Mouse (Mus musculus): Measurements from ENCODE around the gene Dnajb1.
"Not testable (repeated sequence)": the region's sequence is repeated elsewhere in the genome, so short reads cannot be mapped to it uniquely, and the experiment has no call there.

Gene Dnajb1

DNA sequence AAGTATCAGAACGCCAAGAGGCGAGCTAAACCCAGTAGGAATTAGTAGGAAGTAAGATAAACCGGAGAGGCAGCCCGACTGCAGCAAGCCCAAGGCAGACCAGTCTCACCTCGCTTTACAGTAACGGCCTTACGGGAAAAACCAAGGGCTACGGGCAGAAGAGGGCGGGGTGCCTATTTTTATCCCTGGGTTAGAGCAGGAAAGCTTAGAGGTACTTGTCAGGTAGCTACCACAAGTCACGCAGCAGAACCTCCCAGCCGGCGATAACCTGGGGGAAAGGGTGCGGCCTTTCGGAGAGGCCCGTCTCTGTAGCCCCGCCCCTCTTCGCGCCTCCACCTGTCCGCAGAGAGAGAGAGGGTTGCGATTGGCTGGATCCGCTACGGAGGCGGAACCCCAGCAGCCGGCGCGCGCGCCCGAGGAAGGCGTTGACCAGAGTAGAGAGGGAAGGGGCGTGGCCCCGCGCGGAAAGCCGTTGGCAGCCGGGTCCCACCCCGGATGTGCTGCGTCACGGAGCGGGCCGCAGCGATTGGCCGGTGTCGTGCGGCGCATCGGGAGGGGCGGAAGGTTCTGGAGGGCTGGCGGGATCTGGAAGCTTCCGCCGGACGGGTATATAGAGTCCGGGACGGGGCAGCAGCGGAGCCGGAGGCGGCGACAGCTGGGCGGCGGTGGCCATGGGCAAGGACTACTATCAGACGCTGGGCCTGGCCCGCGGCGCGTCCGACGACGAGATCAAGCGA is at the start of gene Dnajb1, which contains the start of gene Tecr:
Gene Dnajb1, plus strand, starts transcription at position 533 of the 737 bp plus-strand sequence.
Gene Tecr, minus strand, starts transcription at position 311 of the 737 bp plus-strand sequence.
- DNase-seq (ENCODE audit: low spot score in 2 of 2) = peak; percentile 97 to 99

- no peak for DNase-seq (ENCODE audit: low spot score in 2 of 2)
Measured at GRCm38 (mm10) chr8:83562669-83563068, 45.3 kb upstream of the Dnajb1 start.

DNA sequence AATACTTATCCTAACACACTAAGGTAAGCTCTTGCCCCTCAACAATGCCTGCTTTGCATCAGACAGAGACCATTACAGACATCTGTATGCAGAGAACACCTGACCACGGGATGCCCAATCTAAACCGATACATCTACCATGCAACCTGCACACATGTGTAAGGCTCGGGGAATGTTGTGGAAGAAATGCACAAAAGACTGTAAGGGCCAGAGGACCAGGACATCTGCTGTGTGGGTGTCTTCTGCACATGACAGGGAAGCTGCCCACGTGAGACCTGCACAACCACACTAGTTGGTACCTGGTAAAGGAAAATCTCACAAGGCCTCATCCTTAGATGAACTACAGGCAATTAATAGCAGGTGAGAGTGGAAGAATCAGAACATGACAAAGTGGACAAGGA is 44.7 kb upstream of the Dnajb1 start:
- no peak for DNase-seq (ENCODE audit: low spot score in 2 of 2)

DNA sequence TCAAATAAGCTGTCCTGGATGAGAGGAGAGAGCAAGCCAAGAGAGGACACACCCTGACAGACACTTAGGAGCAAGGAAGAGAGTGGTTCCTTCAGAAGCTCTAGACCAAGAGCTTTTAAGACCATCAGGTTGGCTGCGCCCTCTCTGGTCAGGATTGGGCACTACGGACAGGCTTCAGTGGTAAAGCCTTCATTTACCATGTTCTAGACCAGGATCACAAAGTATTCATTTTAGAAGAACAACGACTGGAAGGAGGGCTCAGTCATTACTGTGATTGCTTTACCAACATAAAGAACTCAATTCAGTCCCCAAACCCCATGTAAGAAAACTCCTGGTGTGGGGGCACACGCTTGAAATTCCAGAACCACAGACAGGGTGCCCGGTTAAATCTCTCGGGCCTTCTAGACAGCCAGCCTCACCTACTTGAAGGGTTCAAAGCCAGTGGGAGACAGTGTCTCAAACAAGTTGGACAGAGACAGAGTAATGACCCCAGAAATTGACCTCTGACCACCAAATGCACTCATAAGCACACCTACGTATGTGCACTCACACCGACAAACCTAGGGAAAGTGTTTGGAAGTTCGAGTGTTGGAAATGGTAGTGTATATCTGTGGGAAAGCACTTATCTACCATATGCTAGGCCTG is 42.1 kb upstream of the Dnajb1 start:
- DNase-seq (ENCODE audit: low spot score in 2 of 2) = no peak

DNA sequence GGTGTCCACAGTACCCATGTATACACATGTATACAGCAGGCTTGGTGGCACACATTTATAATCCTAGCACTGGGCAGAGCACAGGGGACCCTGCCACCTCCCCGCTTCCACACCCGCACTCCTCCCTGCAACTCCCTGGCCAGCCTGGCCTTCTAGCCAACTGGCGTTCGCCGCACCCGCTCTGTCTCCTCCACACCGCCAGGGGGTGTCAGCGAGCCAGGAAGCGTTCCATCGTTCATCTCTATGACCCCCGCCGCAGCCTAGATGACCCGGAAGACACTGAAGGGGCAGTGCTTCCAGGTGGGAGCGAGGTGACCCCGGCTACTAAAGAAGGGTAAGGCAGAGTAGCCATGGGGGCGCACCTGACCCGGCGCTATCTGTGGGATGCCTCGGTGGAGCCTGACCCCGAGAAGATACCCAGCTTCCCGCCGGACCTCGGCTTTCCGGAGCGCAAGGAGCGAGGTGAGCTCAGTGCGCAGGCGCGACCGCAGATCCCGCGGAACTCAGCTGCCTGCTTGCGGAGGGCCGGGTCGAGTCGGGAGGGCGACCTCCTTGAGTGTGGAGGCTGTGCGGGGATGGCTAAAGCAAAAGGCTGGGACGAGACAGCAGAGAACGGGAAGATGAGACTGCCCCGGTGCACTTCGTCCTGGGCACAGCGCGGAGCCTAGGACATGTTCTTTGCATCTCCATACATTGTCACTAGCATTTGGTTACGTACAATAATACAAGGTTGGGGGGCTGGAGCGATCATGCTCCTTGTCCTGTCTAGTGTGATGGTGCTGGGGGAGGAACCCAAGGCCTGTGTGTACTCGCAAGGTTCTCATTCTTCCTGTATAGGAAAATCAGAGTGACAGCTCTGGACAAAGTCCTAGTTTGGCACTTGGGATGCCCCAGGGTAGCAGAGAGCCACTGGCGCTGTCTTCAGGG is 41.3 kb upstream of the Dnajb1 start, which contains the start of gene Ndufb7:
Gene Ndufb7, plus strand, starts transcription at position 203 of the 927 bp plus-strand sequence.
- peak; percentile 97 to 99 for DNase-seq (ENCODE audit: low spot score in 2 of 2)

GRCm38 (mm10) chr8:83567668-83568067 is 40.3 kb upstream of the Dnajb1 start:
- DNase-seq (ENCODE audit: low spot score in 2 of 2) = no peak

- no peak for DNase-seq (ENCODE audit: low spot score in 2 of 2)
Measured at GRCm38 (mm10) chr8:83568128-83568527, 39.9 kb upstream of the Dnajb1 start.

DNA sequence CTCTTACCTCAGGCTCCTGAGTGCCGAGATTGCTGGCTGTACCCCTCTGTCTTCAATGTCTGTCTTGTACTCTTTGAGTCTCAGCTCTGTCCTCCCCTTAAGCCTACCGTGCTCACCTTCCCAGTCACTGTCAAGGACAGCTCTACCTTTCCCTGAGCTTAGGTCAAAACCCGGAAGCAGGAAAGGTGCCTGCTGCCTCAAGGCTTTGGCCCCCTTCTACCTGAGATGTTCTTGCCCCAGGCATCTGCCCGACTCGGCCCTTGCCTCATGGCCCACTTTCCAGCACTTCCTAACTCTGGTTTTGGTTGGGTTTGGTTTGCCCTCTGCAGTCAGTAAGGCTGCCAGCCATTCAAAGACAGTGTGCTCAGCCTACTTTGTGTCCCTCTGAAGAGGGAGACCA is 39.2 kb upstream of the Dnajb1 start:
- DNase-seq (ENCODE audit: low spot score in 2 of 2) = no peak

- no peak for DNase-seq (ENCODE audit: low spot score in 2 of 2)
Measured at GRCm38 (mm10) chr8:83569165-83569564, 38.8 kb upstream of the Dnajb1 start.

DNA sequence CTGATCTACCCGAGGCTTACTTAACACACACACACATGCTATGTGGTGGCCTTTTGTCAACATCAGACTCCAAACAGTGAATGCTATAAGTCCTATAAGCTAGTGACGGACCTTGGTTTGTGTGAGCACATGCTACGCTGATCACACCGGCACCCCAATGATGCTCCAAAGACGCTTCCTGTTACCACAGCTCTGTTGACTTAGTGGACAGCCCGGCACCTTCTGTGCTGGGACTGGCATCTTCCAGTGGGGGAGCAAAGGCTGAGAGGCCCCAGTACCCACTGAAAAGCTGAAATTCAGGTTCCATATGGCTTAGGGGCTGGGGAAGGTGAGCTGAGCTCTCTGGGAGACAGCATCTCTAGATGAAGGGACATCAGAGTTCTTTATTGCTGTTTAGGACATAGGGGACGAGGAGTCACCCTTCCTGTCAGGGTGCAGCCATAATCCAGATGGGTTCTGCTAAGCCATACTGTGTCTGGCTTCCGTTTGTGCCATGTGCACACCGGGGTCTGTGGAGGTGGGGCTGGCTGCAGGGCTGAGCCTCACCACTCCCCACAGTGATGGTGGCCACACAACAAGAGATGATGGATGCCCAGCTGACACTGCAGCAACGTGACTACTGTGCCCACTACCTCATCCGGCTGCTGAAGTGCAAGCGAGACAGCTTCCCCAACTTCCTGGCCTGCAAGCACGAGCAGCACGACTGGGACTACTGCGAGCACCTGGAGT is 37.6 kb upstream of the Dnajb1 start:
- no peak for DNase-seq (ENCODE audit: low spot score in 2 of 2)

GRCm38 (mm10) chr8:83571001-83571340 is 37.0 kb upstream of the Dnajb1 start:
- DNase-seq (ENCODE audit: low spot score in 2 of 2) = not testable (repeated sequence)

GRCm38 (mm10) chr8:83571791-83572190 is 36.2 kb upstream of the Dnajb1 start:
- DNase-seq (ENCODE audit: low spot score in 2 of 2) = no peak

DNA sequence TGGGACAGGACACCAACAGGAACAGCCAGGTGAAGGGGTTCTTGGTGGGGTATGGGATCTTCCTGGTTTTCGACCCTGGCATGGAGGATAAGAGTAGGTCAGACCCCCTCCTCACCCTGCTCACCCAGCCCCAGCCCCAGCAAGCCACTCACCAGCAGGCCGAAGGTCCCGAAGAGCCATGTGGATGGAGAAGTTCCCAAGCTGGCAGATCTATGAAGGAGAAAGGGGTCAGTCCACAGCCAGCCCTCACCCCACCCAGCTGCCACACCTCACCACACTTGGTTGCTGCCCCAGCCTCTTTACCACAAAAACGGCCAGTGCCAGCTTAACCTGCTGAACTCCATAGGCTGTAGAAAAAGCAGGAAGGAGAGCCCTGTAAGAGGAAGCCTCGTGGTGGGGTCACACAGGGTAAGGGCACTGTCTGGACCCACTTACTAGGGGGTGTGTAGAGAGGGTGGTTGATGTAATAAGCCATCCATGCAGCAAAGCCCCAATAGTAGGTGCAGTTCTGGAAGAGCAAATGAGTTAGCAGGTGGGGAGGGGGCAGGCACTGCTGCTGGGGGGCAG is 35.7 kb upstream of the Dnajb1 start:
- no peak for DNase-seq (ENCODE audit: low spot score in 2 of 2)

DNA sequence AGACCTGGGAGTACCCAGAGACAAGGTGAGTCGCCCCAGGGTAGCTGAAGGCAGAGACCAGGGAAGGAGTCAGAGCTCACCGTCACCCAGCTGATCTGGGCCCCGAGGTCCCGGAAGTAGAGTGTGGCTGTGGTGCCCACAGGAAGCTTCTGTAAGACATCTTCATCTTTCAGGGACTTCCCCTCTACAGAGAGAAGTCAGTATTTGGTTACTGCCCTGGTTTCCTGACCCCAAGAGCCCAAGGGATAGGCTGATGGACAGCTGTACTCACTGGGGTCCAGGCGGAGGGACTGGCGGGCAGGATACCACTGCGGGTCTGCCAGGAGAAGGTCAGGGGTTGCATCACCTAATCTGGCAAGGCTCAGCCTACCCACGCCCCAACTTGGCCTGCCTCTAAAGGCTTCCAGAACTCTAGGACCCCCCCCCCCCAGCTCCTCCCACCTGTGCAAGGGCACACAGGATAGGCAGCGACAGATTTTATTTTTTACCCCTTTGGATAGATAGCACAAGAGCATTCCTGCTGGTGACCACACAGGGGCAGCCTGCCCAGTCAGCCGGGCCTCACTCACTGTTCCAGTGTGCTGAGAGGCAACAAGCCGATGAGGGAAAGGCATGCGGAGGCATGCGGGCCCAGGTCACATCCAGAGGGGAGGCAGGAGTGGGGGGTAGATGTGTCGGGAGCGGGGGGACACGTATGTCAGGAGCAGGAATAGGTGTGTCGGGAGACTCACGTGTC is 34.7 kb upstream of the Dnajb1 start:
- DNase-seq (ENCODE audit: low spot score in 2 of 2) = no peak

DNA sequence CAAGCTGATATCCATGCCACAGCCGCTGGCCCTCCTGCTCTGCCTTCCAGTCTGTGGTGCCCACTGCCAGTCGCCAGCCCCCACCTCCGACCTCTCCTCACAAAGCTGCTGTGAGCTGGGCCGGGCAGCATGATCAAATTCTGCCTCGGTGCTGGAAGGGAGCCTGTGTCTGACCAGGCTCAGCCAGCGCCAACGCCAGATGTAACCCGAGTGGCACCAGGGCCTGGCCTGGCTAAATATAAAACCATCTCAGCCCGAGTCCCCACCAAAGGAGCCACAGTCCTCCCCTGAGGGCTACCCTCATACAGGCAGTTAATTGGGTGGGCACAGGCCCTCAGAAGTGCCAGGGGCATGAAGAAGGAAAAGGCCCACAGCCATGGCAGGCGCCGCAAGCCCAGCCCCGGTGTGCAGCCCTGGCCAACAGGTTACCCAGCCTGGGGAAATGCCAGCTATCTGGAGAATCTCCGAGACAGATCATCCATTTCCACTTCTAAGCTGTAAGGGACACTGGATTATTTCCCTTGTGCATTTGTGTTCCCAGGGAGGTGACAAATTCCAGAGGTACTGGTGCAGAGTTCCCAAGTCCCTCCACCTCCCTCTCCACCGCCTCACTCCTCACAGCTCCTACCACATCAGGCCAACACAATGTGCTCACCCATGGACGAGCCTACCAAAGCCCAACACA is 33.2 kb upstream of the Dnajb1 start:
- DNase-seq (ENCODE audit: low spot score in 2 of 2) = no peak

DNA sequence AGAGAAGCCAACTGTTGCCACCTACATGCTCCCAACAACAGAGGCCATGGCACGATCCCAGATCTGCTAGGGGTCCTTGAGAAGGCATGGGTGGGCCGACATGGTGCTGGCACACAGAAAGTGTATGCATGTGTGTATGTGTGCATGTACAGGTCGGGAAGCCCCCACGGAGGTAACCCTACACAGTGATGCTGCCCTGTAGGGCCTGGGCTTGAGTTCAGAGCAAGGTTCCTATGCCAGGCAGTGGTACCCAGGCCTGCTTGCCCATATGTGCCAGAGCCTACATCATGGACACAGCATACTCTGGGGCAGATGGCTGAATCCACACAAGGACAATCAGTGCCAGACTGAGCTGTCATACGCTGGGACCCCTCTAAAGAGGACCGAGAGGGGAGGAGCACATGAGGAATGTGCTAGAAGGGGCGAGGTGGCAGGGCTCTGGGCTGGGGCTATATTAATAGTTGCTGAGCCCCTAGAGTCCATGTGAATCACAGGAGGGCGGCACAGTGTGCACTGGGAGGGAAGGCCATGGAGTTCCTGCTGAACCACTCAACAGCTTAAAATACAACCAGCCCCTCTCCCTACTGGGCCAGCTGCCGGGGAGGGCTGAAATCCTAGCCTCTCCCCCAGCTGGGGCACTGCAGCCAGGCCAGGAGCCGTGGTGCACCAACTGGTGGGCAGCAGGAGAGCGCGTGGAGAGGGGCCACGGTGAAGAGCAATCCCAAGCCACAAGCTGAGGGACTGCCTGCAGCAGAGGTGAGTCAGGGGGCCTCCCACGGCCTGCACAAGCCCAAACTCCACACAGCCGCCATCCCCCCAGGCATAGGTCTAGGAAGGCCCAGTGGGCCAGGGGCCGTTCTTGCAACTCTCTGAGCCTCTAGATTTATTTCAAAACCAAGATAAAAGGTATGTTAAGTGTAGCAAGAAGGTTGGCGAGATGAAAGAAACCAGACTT is 32.2 kb upstream of the Dnajb1 start:
- DNase-seq (ENCODE audit: low spot score in 2 of 2) = no peak

DNA sequence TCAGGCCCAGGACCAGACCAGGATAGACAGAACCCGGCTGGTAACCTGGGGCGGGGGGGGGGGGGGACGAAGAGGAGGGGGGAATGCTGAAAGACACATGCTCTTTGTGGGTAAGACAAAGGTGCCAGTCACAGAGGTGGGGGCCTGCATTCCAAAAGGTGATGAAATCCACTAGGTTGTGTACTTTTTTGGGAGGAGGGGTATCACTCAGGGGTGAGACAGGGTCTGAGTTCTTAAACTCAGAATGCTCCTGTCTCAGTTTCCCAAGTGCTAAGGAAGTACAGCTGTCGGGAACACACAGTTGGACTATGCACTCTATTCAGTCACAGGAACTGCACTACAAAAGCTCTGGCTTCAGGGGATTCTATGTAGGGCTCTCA is 31.5 kb upstream of the Dnajb1 start:
- no peak for DNase-seq (ENCODE audit: low spot score in 2 of 2)

GRCm38 (mm10) chr8:83576921-83577320 is 31.1 kb upstream of the Dnajb1 start:
- no peak for DNase-seq (ENCODE audit: low spot score in 2 of 2)

DNA sequence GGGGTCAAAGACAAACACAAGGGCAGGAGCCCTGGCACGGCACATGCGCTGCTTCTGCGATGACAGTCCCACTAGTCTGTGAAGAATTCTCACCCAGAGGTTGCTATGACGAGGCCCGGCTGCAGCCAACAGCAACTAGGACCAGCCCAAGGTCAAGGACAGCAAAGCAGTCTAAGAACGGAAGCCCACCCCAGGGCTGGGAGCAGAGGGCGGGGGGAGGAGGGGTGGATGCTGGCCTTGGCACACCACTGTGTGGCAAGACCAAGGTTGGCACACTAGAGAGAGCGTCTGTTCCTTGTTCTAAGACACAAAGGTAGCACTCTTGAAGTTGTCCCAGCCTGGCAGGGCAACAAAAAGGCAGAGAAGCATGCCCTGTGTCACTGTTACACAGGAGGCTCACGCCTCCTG is 30.6 kb upstream of the Dnajb1 start:
- peak in 1 of 2 experiments; percentile 1 for DNase-seq (ENCODE audit: low spot score in 2 of 2)

All from cerebellum, postnatal 4 days (tissue).